Mouse (Mus musculus) testis, adult 2 months (tissue): ENCODE results near the gene Ppp2r3d. TPM values are rescaled to one million over a fixed set of nuclear protein-coding genes. Genes with fewer than 3 reads are reported as not detected.

Experiments
- H3K27ac ChIP-seq: fragments of 200-500 bp; 2 replicates; pipeline ENCODE4 v1.5.1; 2012; ENCODE audit warnings: low read depth, low read length; ENCODE audit not compliant: control insufficient read depth, insufficient read depth
- H3K27me3 ChIP-seq: fragments of 200-500 bp; 2 replicates; pipeline ENCODE4 v1.6.1; 2012; ENCODE audit warnings: mild to moderate bottlenecking, low read length, moderate library complexity; ENCODE audit not compliant: control insufficient read depth, insufficient read depth
- H3K36me3 ChIP-seq: fragments of 200-500 bp; 2 replicates; pipeline ENCODE4 v1.6.1; 2012; ENCODE audit warnings: mild to moderate bottlenecking, low read length; ENCODE audit not compliant: control insufficient read depth, insufficient read depth
- H3K4me1 ChIP-seq: fragments of 200-500 bp; 2 replicates; pipeline ENCODE4 v1.6.1; 2012; ENCODE audit warnings: low read length; ENCODE audit not compliant: control insufficient read depth, insufficient read depth
- H3K4me3 ChIP-seq: fragments of 200-500 bp; 2 replicates; pipeline ENCODE4 v1.5.1; 2012; ENCODE audit warnings: low read depth, mild to moderate bottlenecking, low read length, moderate library complexity, mixed read lengths; ENCODE audit not compliant: control insufficient read depth
- CTCF ChIP-seq: fragments of 200-500 bp; IDR thresholded peaks from 2 replicates; pipeline ENCODE4 v1.5.1; 2012; ENCODE audit warnings: low read depth, mild to moderate bottlenecking, inconsistent platforms, low read length, moderate library complexity; ENCODE audit not compliant: control insufficient read depth, insufficient read depth, insufficient replicate concordance
- POLR2A ChIP-seq: fragments of 200-500 bp; IDR thresholded peaks from 2 replicates; pipeline ENCODE4 v1.6.1; 2012; ENCODE audit warnings: low read depth, mild to moderate bottlenecking, inconsistent platforms, low read length, moderate library complexity; ENCODE audit not compliant: control insufficient read depth
- polyA plus RNA-seq: library from polyadenylated mRNA; depleted of rRNA; stranded (reverse); fragments of >200 nt; gene quantifications from 2 replicates; pipeline ENCODE4 v1.2.3, GENCODE M21; 2012

Gene Ppp2r3d
- polyA plus RNA-seq, 1 experiment: 117 TPM

GRCm38 (mm10) chr9:124441681-124442532 is 34.8 kb downstream of the Ppp2r3d start:
- Histone ChIP-seq H3K4me3 (peak overlapping the region; percentile 81), H3K4me1 (peaks cover 21% of the 10 kb centered on the region), H3K27ac (peak overlapping the region; percentile 88), H3K36me3 (no peaks in the 10 kb centered on the region; the same call in 1 of the 2 replicates), H3K27me3 (no peaks in the 10 kb centered on the region)
- TF ChIP-seq POLR2A (0 out of 2 replicates have a peak, but pooled peaks have one; percentile 5), CTCF (no peak)

GRCm38 (mm10) chr9:124440724-124441045 is 36.0 kb downstream of the Ppp2r3d start:
- Histone ChIP-seq H3K36me3 (no peaks in the 10 kb centered on the region; the same call in 1 of the 2 replicates), H3K4me3 (peak overlapping the region; percentile 68), H3K4me1 (peaks cover 21% of the 10 kb centered on the region), H3K27ac (peak overlapping the region; percentile 55; the same call in 1 of the 2 replicates), H3K27me3 (no peaks in the 10 kb centered on the region)
- no peak; the same call in 1 of the 2 replicates for TF ChIP-seq POLR2A
- no peak for TF ChIP-seq CTCF

GRCm38 (mm10) chr9:124439848-124440723 is 36.6 kb downstream of the Ppp2r3d start:
- peak overlapping the region; percentile 68 for H3K4me3 ChIP-seq
- no peaks in the 10 kb centered on the region for H3K27me3 ChIP-seq
- peak overlapping the region; percentile 82 for H3K27ac ChIP-seq
- no peak; the same call in 1 of the 2 replicates for TF ChIP-seq POLR2A
- TF ChIP-seq CTCF: 0 out of 2 replicates have a peak, but pooled peaks have one; percentile 4
- peaks cover 21% of the 10 kb centered on the region for H3K4me1 ChIP-seq
- H3K36me3 ChIP-seq: no peaks in the 10 kb centered on the region; the same call in 1 of the 2 replicates

- H3K27me3 ChIP-seq: no peaks in the 10 kb centered on the region
- no peaks in the 10 kb centered on the region; the same call in 1 of the 2 replicates for H3K36me3 ChIP-seq
- TF ChIP-seq POLR2A (no peak), CTCF (no peak)
- peaks cover 21% of the 10 kb centered on the region for H3K4me1 ChIP-seq
- peak overlapping the region; percentile 68 for H3K4me3 ChIP-seq
- H3K27ac ChIP-seq: peak overlapping the region; percentile 82
These were observed 37.3 kb downstream of the Ppp2r3d start for GRCm38 (mm10) chr9:124439403-124439847.

GRCm38 (mm10) chr9:124438686-124439346 is 37.9 kb downstream of the Ppp2r3d start:
- H3K4me3 ChIP-seq: peak overlapping the region; percentile 68
- no peaks in the 10 kb centered on the region for H3K27me3 ChIP-seq
- TF ChIP-seq CTCF: no peak
- TF ChIP-seq POLR2A: no peak
- H3K4me1 ChIP-seq: peaks cover 21% of the 10 kb centered on the region
- peak overlapping the region; percentile 21; the same call in 1 of the 2 replicates for H3K27ac ChIP-seq
- no peaks in the 10 kb centered on the region; the same call in 1 of the 2 replicates for H3K36me3 ChIP-seq

- no peak for TF ChIP-seq CTCF
- peak; percentile 59; the same call in 1 of the 2 replicates for TF ChIP-seq POLR2A
- H3K4me1 ChIP-seq: no peaks in the 10 kb centered on the region
- peak overlapping the region; percentile 76 for H3K27ac ChIP-seq
- H3K36me3 ChIP-seq: no peaks in the 10 kb centered on the region
- H3K4me3 ChIP-seq: peak overlapping the region; percentile 91
- H3K27me3 ChIP-seq: no peaks in the 10 kb centered on the region
These were observed 51.2 kb downstream of the Ppp2r3d start for GRCm38 (mm10) chr9:124425411-124425885.
